Mouse (Mus musculus) bone marrow macrophage, adult 2 months (primary cell): ENCODE measurements around the gene Dpp9.

Experiments used
- CTCF ChIP-seq: IDR thresholded peaks from 2 replicates; pipeline ENCODE4 v1.5.1; 2012; ENCODE audit warnings: low read depth, mild to moderate bottlenecking, low read length, moderate library complexity
- POLR2A ChIP-seq: IDR thresholded peaks from 2 replicates; pipeline ENCODE4 v1.6.1; 2012; ENCODE audit warnings: mild to moderate bottlenecking, low read depth, low read length, borderline replicate concordance

DNA sequence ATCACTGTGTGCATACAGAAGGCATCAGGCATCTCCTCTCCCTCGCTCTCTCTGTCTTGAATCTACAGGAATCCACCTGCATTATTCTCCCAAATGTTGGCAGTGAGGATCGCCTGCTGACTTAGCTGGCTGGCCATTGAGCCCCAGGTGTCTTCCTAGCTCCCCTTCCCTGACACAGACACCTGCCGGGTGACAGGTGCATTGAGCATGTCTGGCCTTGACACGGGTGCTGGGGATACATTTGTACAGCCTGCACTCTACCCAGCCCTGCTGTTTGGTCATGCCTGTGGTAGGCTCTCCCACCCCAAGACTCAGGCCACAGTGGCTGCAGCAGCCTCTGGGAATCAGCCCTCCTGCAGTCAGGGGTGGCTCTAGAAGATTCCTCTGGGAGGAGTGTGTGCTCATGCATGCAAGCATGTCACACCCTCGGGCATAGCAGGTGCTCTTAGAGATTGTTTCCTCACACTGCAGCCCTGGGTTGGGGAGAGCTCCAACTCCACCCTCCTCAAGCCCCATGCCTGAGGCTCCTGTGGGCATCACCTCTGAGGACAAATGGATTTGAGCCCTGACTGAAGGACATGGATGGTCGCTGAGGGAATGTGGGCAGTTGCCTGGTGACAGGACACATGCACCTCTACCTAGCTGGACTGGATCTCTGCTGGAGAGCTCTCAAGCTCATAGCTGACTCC, 11.6 kb downstream of the Dpp9 start:
- TF ChIP-seq CTCF (no peak), POLR2A (no peak)
